Mouse (Mus musculus) myocyte (in vitro differentiated cells): Measurements from ENCODE around the gene Rbms1. TPM values are rescaled to one million over a fixed set of nuclear protein-coding genes. Genes with fewer than 3 reads are reported as not detected.

Source experiments
- H3K27me3 ChIP-seq: one replicate; pipeline ENCODE4 v1.6.1; 2011; ENCODE audit not compliant: control insufficient read depth, insufficient read depth, insufficient read length
- H3K36me3 ChIP-seq: one replicate; pipeline ENCODE4 v1.6.1; 2011; ENCODE audit not compliant: control insufficient read depth, insufficient read depth
- H3K4me2 ChIP-seq: one replicate; pipeline ENCODE4 v1.6.1; 2011; ENCODE audit warnings: low read depth, control low read depth
- H3K4me3 ChIP-seq: one replicate; pipeline ENCODE4 v1.5.1; 2011; ENCODE audit warnings: mild to moderate bottlenecking, control low read depth, moderate library complexity
- H3K79me2 ChIP-seq: one replicate; pipeline ENCODE4 v1.6.1; 2011; ENCODE audit not compliant: control insufficient read depth, insufficient read depth
- H3ac ChIP-seq: one replicate; pipeline ENCODE4 v1.6.1; 2011; ENCODE audit not compliant: control insufficient read depth, insufficient read length
- CEBPB ChIP-seq: IDR thresholded peaks from 2 replicates; pipeline ENCODE4 v1.6.1; 2011; ENCODE audit warnings: mild to moderate bottlenecking, moderate library complexity; ENCODE audit not compliant: poor library complexity, insufficient read depth, severe bottlenecking
- E2F4 ChIP-seq: IDR thresholded peaks from one replicate; pipeline ENCODE4 v1.6.1; 2011; ENCODE audit warnings: mild to moderate bottlenecking, control low read depth, moderate library complexity; ENCODE audit not compliant: insufficient read depth
- MAX ChIP-seq: IDR thresholded peaks from one replicate; pipeline ENCODE4 v1.6.1; 2011; ENCODE audit warnings: low read depth, mild to moderate bottlenecking, control low read depth
- MYOD1 ChIP-seq, 3 experiments: IDR thresholded peaks; one replicate each; pipeline ENCODE4 v1.6.1; 2011; ENCODE audit warnings: control low read depth in 2 of 3, low read depth in 2 of 3, mild to moderate bottlenecking in 2 of 3, moderate library complexity in 1 of 3; ENCODE audit not compliant: insufficient read length in 2 of 3, control insufficient read depth in 1 of 3
- MYOG ChIP-seq, 3 experiments: IDR thresholded peaks; one replicate each; pipeline ENCODE4 v1.6.1; 2011; ENCODE audit warnings: control low read depth in 2 of 3, low read depth in 2 of 3, mild to moderate bottlenecking in 2 of 3; ENCODE audit not compliant: insufficient read length in 2 of 3, control insufficient read depth in 1 of 3, insufficient read depth in 1 of 3
- POLR2A ChIP-seq: IDR thresholded peaks from one replicate; pipeline ENCODE4 v1.6.1; 2011; ENCODE audit warnings: low read depth, mild to moderate bottlenecking, control low read depth, moderate library complexity; ENCODE audit not compliant: insufficient read length
- POLR2AphosphoS2 ChIP-seq: IDR thresholded peaks from one replicate; pipeline ENCODE4 v1.6.1; 2011; ENCODE audit warnings: low read depth, control low read depth; ENCODE audit not compliant: insufficient read length
- REST ChIP-seq: IDR thresholded peaks from one replicate; pipeline ENCODE4 v1.6.1; 2011; ENCODE audit warnings: mild to moderate bottlenecking, control low read depth, moderate library complexity; ENCODE audit not compliant: insufficient read depth, insufficient read length
- SRF ChIP-seq: IDR thresholded peaks from one replicate; pipeline ENCODE4 v1.6.1; 2011; ENCODE audit warnings: low read depth; ENCODE audit not compliant: control insufficient read depth, insufficient read length
- TCF12 ChIP-seq: IDR thresholded peaks from one replicate; pipeline ENCODE4 v1.6.1; 2011; ENCODE audit warnings: mild to moderate bottlenecking, control low read depth; ENCODE audit not compliant: poor library complexity, insufficient read depth, severe bottlenecking
- TCF3 ChIP-seq: IDR thresholded peaks from one replicate; pipeline ENCODE4 v1.6.1; 2011; ENCODE audit warnings: low read depth, control low read depth; ENCODE audit not compliant: insufficient read length
- USF1 ChIP-seq: IDR thresholded peaks from one replicate; pipeline ENCODE4 v1.6.1; 2011; ENCODE audit warnings: low read depth, mild to moderate bottlenecking, control low read depth, moderate library complexity
- polyA plus RNA-seq: library from polyadenylated mRNA; unstranded; fragments of >200 nt; fragmentation: generic; extraction: Trizol; gene quantifications from one replicate; pipeline ENCODE4 v1.2.1, GENCODE M21; 2012; ENCODE audit warnings: missing spikeins

Gene Rbms1
- polyA plus RNA-seq, 1 experiment = 34.8 TPM

DNA sequence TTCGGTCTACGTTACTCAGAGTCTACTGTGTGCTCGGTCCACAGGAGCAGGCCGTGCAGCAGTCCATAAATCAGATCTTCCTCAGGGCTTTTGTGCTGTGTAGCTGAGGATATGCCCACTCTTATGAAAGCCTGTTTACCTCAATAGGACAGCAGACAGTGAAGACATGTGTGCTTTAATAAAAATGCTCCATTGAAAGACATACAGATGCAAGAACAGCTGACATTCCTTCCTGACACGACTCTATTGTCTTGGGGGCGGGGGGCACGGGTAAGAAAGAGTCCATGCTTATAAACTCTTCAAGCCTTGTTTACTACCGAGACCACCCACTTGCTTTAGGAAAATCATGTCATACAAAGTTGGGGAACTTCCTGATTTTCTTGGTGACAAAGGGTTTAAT is 196.6 kb downstream of the Rbms1 start:
- Histone ChIP-seq H3K36me3 (peaks cover 75% of the 10 kb centered on the region), H3ac (no peak overlapping the region), H3K4me2 (no peak overlapping the region), H3K27me3 (no peaks in the 10 kb centered on the region), H3K79me2 (no peaks in the 10 kb centered on the region), H3K4me3 (no peak overlapping the region)
- no peak for TF ChIP-seq POLR2AphosphoS2
- no peak for TF ChIP-seq TCF12
- no peak for TF ChIP-seq E2F4

DNA sequence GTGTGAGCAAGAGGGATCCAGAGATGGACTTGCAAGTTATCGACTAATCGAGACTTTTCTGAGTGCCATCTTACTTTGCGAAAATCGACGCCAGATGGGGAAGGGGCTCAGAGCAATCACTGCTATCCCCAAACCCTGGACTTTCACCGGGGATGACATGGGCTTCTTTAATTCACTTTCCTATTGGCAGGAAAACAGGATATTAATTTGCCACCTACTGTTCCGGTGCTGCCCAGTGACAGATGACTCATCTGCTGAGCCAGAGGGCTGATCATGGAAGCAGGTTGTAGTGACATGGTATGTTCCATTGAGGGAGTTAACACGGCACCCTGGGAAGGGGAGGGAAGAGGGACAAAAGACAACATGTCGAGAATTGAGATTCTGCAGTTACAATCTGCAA is 206.8 kb downstream of the Rbms1 start:
- H3K36me3 ChIP-seq = peaks cover 58% of the 10 kb centered on the region
- no peak overlapping the region for H3K4me3 ChIP-seq
- TF ChIP-seq MYOG (IDR thresholded peaks at IDR 0.05; ENCODE audit: control insufficient read depth in 1 of 3, insufficient read depth in 1 of 3, insufficient read length in 2 of 3, low read depth in 2 of 3) = no peak
- TF ChIP-seq REST = no peak
- TF ChIP-seq MAX = no peak
- no peak for TF ChIP-seq MYOD1 (IDR thresholded peaks at IDR 0.05; ENCODE audit: control insufficient read depth in 1 of 3, insufficient read length in 2 of 3, low read depth in 2 of 3)
- TF ChIP-seq CEBPB = no peak
- no peak for TF ChIP-seq POLR2A
- no peak for TF ChIP-seq POLR2AphosphoS2
- TF ChIP-seq E2F4 = no peak
- no peak for TF ChIP-seq USF1
- no peak for TF ChIP-seq TCF12
- TF ChIP-seq TCF3 = no peak
- no peak overlapping the region for H3K4me2 ChIP-seq
- H3K79me2 ChIP-seq = no peaks in the 10 kb centered on the region
- H3ac ChIP-seq = no peak overlapping the region
- no peaks in the 10 kb centered on the region for H3K27me3 ChIP-seq

DNA sequence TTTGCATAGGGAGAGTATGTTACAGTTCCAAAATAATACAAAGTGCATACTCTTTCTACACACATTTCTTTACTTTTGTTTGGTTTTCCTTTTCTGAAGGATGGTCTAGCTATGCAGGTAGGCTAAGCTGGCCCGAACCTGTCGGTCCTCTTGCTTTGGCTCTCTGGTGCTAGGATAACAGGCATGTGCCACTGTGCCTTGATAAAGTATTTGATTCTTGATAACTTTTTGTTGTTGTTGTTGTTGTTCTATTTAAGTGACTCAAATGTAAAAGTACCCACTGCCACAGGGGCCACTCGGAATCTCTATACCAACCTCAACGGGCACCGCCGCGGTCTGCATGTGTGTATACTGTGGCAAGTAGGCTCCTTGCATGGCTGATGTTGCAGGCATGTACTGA is 207.9 kb downstream of the Rbms1 start:
- H3K4me2 ChIP-seq = no peak overlapping the region

DNA sequence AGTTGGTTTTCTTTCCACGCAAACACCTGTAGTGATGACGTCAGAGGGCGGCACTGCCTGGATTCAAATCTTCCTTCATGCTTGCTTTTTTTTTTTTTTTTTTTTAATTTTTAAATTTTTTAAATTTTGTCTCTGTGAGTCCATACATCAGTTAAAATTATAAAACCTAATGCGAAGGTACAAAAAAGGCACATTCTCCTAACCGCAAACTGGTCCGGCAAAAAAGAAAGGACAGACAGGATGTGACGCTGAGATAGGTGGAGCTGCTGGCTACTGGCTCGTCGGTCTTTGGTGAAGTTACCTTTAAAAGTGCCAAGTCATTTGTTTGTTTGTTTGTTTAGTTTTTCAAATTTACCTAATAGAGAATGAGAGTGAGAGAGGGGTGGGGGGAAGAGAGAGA is 211.7 kb downstream of the Rbms1 start:
- Histone ChIP-seq H3K79me2 (no peaks in the 10 kb centered on the region), H3K4me2 (no peak overlapping the region), H3K27me3 (no peaks in the 10 kb centered on the region), H3K36me3 (peaks cover 33% of the 10 kb centered on the region), H3ac (no peak overlapping the region), H3K4me3 (no peak overlapping the region)
- TF ChIP-seq TCF3 = no peak

More for the DNA sequence above, 207.9 kb downstream of the Rbms1 start:
- peaks cover 54% of the 10 kb centered on the region for H3K36me3 ChIP-seq
- no peaks in the 10 kb centered on the region for H3K27me3 ChIP-seq
- TF ChIP-seq CEBPB (no peak), TCF3 (no peak), MYOD1 (IDR thresholded peaks at IDR 0.05; ENCODE audit: control insufficient read depth in 1 of 3, insufficient read length in 2 of 3, low read depth in 2 of 3) (no peak), REST (no peak), MAX (no peak)
- H3K4me3 ChIP-seq = no peak overlapping the region
- no peak overlapping the region for H3ac ChIP-seq
- H3K79me2 ChIP-seq = no peaks in the 10 kb centered on the region

DNA sequence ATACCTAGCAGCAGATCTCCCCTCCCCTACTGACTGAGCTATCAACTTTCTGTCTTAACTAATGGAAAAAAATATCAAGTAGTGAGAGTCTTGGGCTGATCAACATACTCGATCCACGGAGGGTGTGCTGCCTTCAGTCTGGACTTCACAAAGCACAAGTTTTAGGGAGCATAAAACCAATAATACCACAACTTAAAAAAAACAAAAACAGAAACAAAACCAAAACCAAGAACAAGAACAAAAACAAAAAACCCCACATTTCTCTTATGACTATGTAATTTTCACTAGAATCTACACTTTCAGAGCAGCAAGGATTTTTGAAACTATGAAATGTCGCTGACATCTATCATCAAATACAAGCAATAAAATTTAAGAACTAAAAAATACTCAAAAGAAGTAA is 212.4 kb downstream of the Rbms1 start:
- no peak for TF ChIP-seq MYOG (IDR thresholded peaks at IDR 0.05; ENCODE audit: control insufficient read depth in 1 of 3, insufficient read depth in 1 of 3, insufficient read length in 2 of 3, low read depth in 2 of 3)
- TF ChIP-seq REST = no peak
- TF ChIP-seq SRF = no peak
- no peak for TF ChIP-seq TCF3
- no peak for TF ChIP-seq CEBPB
- Histone ChIP-seq H3K4me2 (no peak overlapping the region), H3K4me3 (no peak overlapping the region), H3K36me3 (peaks cover 26% of the 10 kb centered on the region), H3K27me3 (no peaks in the 10 kb centered on the region), H3ac (no peak overlapping the region), H3K79me2 (no peaks in the 10 kb centered on the region)

DNA sequence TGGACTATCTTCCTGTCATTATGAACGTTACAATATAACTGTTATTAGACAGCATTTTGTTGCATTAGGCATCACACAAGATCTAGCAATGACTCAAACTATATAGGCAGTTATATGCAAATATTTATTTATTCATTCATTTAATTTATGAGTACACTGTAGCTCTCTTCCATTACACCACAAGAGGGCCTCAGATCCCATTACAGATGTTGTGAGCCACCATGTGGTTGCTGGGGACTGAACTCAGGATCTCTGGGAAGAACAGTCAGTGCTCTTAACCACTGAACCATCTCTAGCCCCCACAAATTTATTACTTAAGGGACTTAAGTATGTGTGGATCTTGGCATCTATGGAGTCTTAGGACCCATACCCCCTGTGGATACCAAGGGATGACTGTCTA is 214.4 kb downstream of the Rbms1 start:
- H3K79me2 ChIP-seq = no peaks in the 10 kb centered on the region
- H3K4me2 ChIP-seq = no peak overlapping the region
- H3K27me3 ChIP-seq = no peaks in the 10 kb centered on the region
- H3K36me3 ChIP-seq = peaks cover 10% of the 10 kb centered on the region
- H3ac ChIP-seq = no peak overlapping the region
- TF ChIP-seq MYOG (IDR thresholded peaks at IDR 0.05; ENCODE audit: control insufficient read depth in 1 of 3, insufficient read depth in 1 of 3, insufficient read length in 2 of 3, low read depth in 2 of 3) (no peak), REST (no peak), MAX (no peak), TCF3 (no peak), SRF (no peak), POLR2A (no peak), E2F4 (no peak), MYOD1 (IDR thresholded peaks at IDR 0.05; ENCODE audit: control insufficient read depth in 1 of 3, insufficient read length in 2 of 3, low read depth in 2 of 3) (no peak), USF1 (no peak), CEBPB (no peak), POLR2AphosphoS2 (no peak), TCF12 (no peak)
- no peak overlapping the region for H3K4me3 ChIP-seq
